Mouse (Mus musculus): ENCODE measurements around the gene Olfr1045. TPM values are rescaled to one million over a fixed set of nuclear protein-coding genes. Genes with fewer than 3 reads are reported as not detected.

Olfr1045 gene
- polyA plus RNA-seq, 1 experiment from 2014 or later: not detected

- H3K9ac ChIP-seq (ENCODE audit: low read depth, low read length): no peak within 1 kb of the TSS
- 62% methylated on average over 2 of the region's 2 CpGs for WGBS (ENCODE audit: insufficient replicate concordance)
- no peak within 1 kb of the TSS for H3K4me3 ChIP-seq (ENCODE audit: low read depth, low read length)
- no peaks in the 10 kb centered on the region for H3K4me1 ChIP-seq (ENCODE audit: control insufficient read depth, low read depth, low read length)
- no peaks in the 10 kb centered on the region for H3K36me3 ChIP-seq (ENCODE audit: control insufficient read depth, insufficient read depth)
- no peak within 1 kb of the TSS for H3K4me2 ChIP-seq (ENCODE audit: low read depth, low read length)
- no peak within 1 kb of the TSS for H3K27ac ChIP-seq (ENCODE audit: low read length)
- no peak for ATAC-seq (ENCODE audit: low read depth)
- no peaks in the 10 kb centered on the region for H3K9me3 ChIP-seq (replicated peaks; ENCODE audit: control insufficient read depth, low read length)
- H3K27me3 ChIP-seq (ENCODE audit: control insufficient read depth, insufficient read depth, low read depth, low read length): no peaks in the 10 kb centered on the region
Measured at GRCm38 (mm10) chr2:86167422-86167821, 35.4 kb downstream of the Olfr1045 start, which contains the start of gene Olfr1043. TSS of gene Olfr1043 (minus strand) at chr2:86167522.

DNA sequence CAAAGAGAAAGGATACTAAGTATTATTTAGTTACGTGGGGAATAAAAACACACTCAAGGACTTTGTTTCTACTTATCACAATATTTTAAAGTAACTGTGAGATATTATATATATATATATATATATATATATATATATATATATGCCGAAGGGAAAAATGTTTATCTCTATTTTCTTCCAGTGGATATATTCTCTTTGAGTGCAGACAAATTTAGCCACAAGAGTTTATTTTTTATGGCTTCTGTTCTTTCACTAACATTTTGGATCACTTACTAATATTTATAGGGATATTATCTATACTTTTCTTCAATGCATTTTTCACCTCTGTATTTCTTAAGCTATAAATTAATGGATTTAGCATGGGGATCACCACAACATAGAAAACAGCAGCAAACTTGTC lies 41.1 kb downstream of the Olfr1045 start, which contains the start of gene Olfr1042:
Olfr1042 (minus strand) TSS at position 101 of the 400 bp plus-strand sequence.
- Histone ChIP-seq H3K9me3 (replicated peaks; ENCODE audit: control insufficient read depth, low read length) (no peaks in the 10 kb centered on the region), H3K4me3 (ENCODE audit: low read depth, low read length) (no peak within 1 kb of the TSS), H3K27ac (ENCODE audit: low read length) (no peak within 1 kb of the TSS), H3K27me3 (ENCODE audit: control insufficient read depth, insufficient read depth, low read depth, low read length) (no peaks in the 10 kb centered on the region), H3K36me3 (ENCODE audit: control insufficient read depth, insufficient read depth) (no peaks in the 10 kb centered on the region), H3K4me1 (ENCODE audit: control insufficient read depth, low read depth, low read length) (no peaks in the 10 kb centered on the region), H3K9ac (ENCODE audit: low read depth, low read length) (no peak within 1 kb of the TSS), H3K4me2 (ENCODE audit: low read depth, low read length) (no peak within 1 kb of the TSS)
- ATAC-seq (ENCODE audit: low read depth): no peak
- 69% methylated on average over 2 of the region's 2 CpGs for WGBS (ENCODE audit: insufficient replicate concordance)

DNA sequence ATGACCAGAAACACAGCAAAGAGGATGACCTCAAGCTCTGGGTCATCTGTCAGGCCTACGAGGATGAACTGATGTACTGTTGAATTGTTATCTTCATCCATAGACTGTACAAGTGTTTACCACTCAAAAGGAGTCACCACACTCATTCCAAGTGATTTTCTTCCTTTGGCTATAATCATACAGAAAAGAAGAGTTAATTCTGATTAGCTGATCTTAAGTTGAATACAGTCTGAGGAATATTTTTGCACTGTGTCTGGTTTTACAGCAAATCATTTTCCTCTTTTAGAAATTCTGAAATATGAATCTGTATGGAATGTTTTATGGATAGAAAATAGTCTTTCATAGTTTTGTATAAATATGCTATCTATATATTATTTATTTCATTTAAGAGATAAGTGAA lies 56.2 kb downstream of the Olfr1045 start, which contains the start of gene Olfr1040:
Olfr1040 (minus strand) TSS at position 101 of the 400 bp plus-strand sequence.
- no peak for ATAC-seq (ENCODE audit: low read depth)
- no peak within 1 kb of the TSS for H3K27ac ChIP-seq (ENCODE audit: low read length)
- no peak within 1 kb of the TSS for H3K9ac ChIP-seq (ENCODE audit: low read depth, low read length)
- WGBS (ENCODE audit: insufficient replicate concordance): 67% methylated on average over 1 of the region's 1 CpGs
- no peaks in the 10 kb centered on the region for H3K27me3 ChIP-seq (ENCODE audit: control insufficient read depth, insufficient read depth, low read depth, low read length)
- H3K36me3 ChIP-seq (ENCODE audit: control insufficient read depth, insufficient read depth): no peaks in the 10 kb centered on the region
- no peak within 1 kb of the TSS for H3K4me2 ChIP-seq (ENCODE audit: low read depth, low read length)
- H3K4me1 ChIP-seq (ENCODE audit: control insufficient read depth, low read depth, low read length): no peaks in the 10 kb centered on the region
- H3K9me3 ChIP-seq (replicated peaks; ENCODE audit: control insufficient read depth, low read length): no peaks in the 10 kb centered on the region
- H3K4me3 ChIP-seq (ENCODE audit: low read depth, low read length): no peak within 1 kb of the TSS

Other genes with a start within 250 kb of the Olfr1045 start
- gene Olfr1029, start 229.1 kb downstream of the Olfr1045 start, polyA plus RNA-seq (2015; fragmentation: Nextera tagmentation; extraction: Ambion mirVana): not detected in 2 replicates
- gene Olfr1030, start 223.7 kb downstream of the Olfr1045 start, polyA plus RNA-seq (2015; fragmentation: Nextera tagmentation; extraction: Ambion mirVana): not detected in 2 replicates
- not detected in 2 replicates for gene Olfr1031, start 212.7 kb downstream of the Olfr1045 start, polyA plus RNA-seq (2015; fragmentation: Nextera tagmentation; extraction: Ambion mirVana)
- not detected in 2 replicates for gene Olfr1032, start 197.5 kb downstream of the Olfr1045 start, polyA plus RNA-seq (2015; fragmentation: Nextera tagmentation; extraction: Ambion mirVana)
- 1.1 and 1.5 TPM in 2 replicates for gene Olfr1033, start 182.4 kb downstream of the Olfr1045 start, polyA plus RNA-seq (2015; fragmentation: Nextera tagmentation; extraction: Ambion mirVana)
- gene Olfr1034, start 157.1 kb downstream of the Olfr1045 start, polyA plus RNA-seq (2015; fragmentation: Nextera tagmentation; extraction: Ambion mirVana): 0.05 and 0.06 TPM in 2 replicates
- not detected in 2 replicates for gene Olfr1036, start 129.0 kb downstream of the Olfr1045 start, polyA plus RNA-seq (2015; fragmentation: Nextera tagmentation; extraction: Ambion mirVana)
- gene Olfr1037, start 115.6 kb downstream of the Olfr1045 start, polyA plus RNA-seq (2015; fragmentation: Nextera tagmentation; extraction: Ambion mirVana): not detected in 2 replicates
- not detected in 2 replicates for gene Olfr1039, start 67.1 kb downstream of the Olfr1045 start, polyA plus RNA-seq (2015; fragmentation: Nextera tagmentation; extraction: Ambion mirVana)
- gene Olfr1040, start 56.3 kb downstream of the Olfr1045 start, polyA plus RNA-seq (2015; fragmentation: Nextera tagmentation; extraction: Ambion mirVana): not detected in 2 replicates
- gene Olfr1042, start 41.2 kb downstream of the Olfr1045 start, polyA plus RNA-seq (2015; fragmentation: Nextera tagmentation; extraction: Ambion mirVana): not detected in 2 replicates
- not detected in 2 replicates for gene Olfr1043, start 35.5 kb downstream of the Olfr1045 start, polyA plus RNA-seq (2015; fragmentation: Nextera tagmentation; extraction: Ambion mirVana)
- gene Olfr1044, start 25.2 kb downstream of the Olfr1045 start, polyA plus RNA-seq (2015; fragmentation: Nextera tagmentation; extraction: Ambion mirVana): not detected in 2 replicates
- gene Olfr52, start 17.3 kb downstream of the Olfr1045 start, polyA plus RNA-seq (2015; fragmentation: Nextera tagmentation; extraction: Ambion mirVana): not detected in 2 replicates
- gene Olfr1046, start 16.3 kb upstream of the Olfr1045 start, polyA plus RNA-seq (2015; fragmentation: Nextera tagmentation; extraction: Ambion mirVana): not detected in 2 replicates
- gene Olfr1047, start 28.4 kb upstream of the Olfr1045 start, polyA plus RNA-seq (2015; fragmentation: Nextera tagmentation; extraction: Ambion mirVana): not detected in 2 replicates
- gene Olfr1048, start 37.3 kb upstream of the Olfr1045 start, polyA plus RNA-seq (2015; fragmentation: Nextera tagmentation; extraction: Ambion mirVana): not detected in 2 replicates
- gene Olfr1049, start 55.3 kb upstream of the Olfr1045 start, polyA plus RNA-seq (2015; fragmentation: Nextera tagmentation; extraction: Ambion mirVana): not detected in 2 replicates
- gene Olfr1051, start 76.1 kb upstream of the Olfr1045 start, polyA plus RNA-seq (2015; fragmentation: Nextera tagmentation; extraction: Ambion mirVana): not detected in 2 replicates
- gene Olfr1052, start 89.4 kb upstream of the Olfr1045 start, polyA plus RNA-seq (2015; fragmentation: Nextera tagmentation; extraction: Ambion mirVana): not detected in 2 replicates
- not detected in 2 replicates for gene Olfr1053, start 112.3 kb upstream of the Olfr1045 start, polyA plus RNA-seq (2015; fragmentation: Nextera tagmentation; extraction: Ambion mirVana)
- not detected in 2 replicates for gene Olfr1054, start 132.4 kb upstream of the Olfr1045 start, polyA plus RNA-seq (2015; fragmentation: Nextera tagmentation; extraction: Ambion mirVana)
- gene Olfr1055, start 147.3 kb upstream of the Olfr1045 start, polyA plus RNA-seq (2015; fragmentation: Nextera tagmentation; extraction: Ambion mirVana): not detected in 2 replicates
- not detected in 2 replicates for gene Olfr1056, start 159.5 kb upstream of the Olfr1045 start, polyA plus RNA-seq (2015; fragmentation: Nextera tagmentation; extraction: Ambion mirVana)
- not detected in 2 replicates for gene Olfr1057, start 175.4 kb upstream of the Olfr1045 start, polyA plus RNA-seq (2015; fragmentation: Nextera tagmentation; extraction: Ambion mirVana)
- gene Olfr1058, start 185.6 kb upstream of the Olfr1045 start, polyA plus RNA-seq (2015; fragmentation: Nextera tagmentation; extraction: Ambion mirVana): not detected in 2 replicates
- not detected in 2 replicates for gene Olfr1061, start 211.0 kb upstream of the Olfr1045 start, polyA plus RNA-seq (2015; fragmentation: Nextera tagmentation; extraction: Ambion mirVana)
- gene Olfr1062, start 223.7 kb upstream of the Olfr1045 start, polyA plus RNA-seq (2015; fragmentation: Nextera tagmentation; extraction: Ambion mirVana): not detected in 2 replicates
- not detected in 2 replicates for gene Olfr1065, start 247.6 kb upstream of the Olfr1045 start, polyA plus RNA-seq (2015; fragmentation: Nextera tagmentation; extraction: Ambion mirVana)